Mouse (Mus musculus) CH12.LX (cell line): ENCODE measurements around the gene Elob.

Experiments
- CTCF ChIP-seq, 2 experiments: IDR thresholded peaks in 1 of 2; conservative IDR thresholded peaks in 1 of 2; 2 replicates each; pipeline ENCODE4 v1.5.1; 2011 to 2012; ENCODE audit warnings: low read depth in 2 of 2, low read length in 2 of 2, improper control_type of control experiment in 1 of 2, inconsistent platforms in 1 of 2, mild to moderate bottlenecking in 1 of 2, moderate library complexity in 1 of 2
- HCFC1 ChIP-seq: IDR thresholded peaks from 2 replicates; pipeline ENCODE4 v1.6.1; 2012; ENCODE audit warnings: low read depth, mild to moderate bottlenecking, inconsistent platforms, low read length, improper control_type of control experiment
- POLR2A ChIP-seq: IDR thresholded peaks from 2 replicates; pipeline ENCODE4 v1.6.1; 2011; ENCODE audit warnings: low read depth, mild to moderate bottlenecking, improper control_type of control experiment, low read length
- POLR2AphosphoS2 ChIP-seq: IDR thresholded peaks from 2 replicates; pipeline ENCODE4 v1.6.1; 2011; ENCODE audit warnings: low read depth, low read length, improper control_type of control experiment
- RCOR1 ChIP-seq: conservative IDR thresholded peaks from 2 replicates; pipeline ENCODE4 v1.6.1; 2012; ENCODE audit warnings: low read depth, mild to moderate bottlenecking, inconsistent platforms, low read length, improper control_type of control experiment
- USF2 ChIP-seq: conservative IDR thresholded peaks from 2 replicates; pipeline ENCODE4 v1.6.1; 2011; ENCODE audit warnings: low read depth, low read length, improper control_type of control experiment
- ZNF384 ChIP-seq: IDR thresholded peaks from 2 replicates; pipeline ENCODE4 v1.6.1; 2012; ENCODE audit warnings: low read depth, low read length, improper control_type of control experiment, inconsistent platforms

DNA sequence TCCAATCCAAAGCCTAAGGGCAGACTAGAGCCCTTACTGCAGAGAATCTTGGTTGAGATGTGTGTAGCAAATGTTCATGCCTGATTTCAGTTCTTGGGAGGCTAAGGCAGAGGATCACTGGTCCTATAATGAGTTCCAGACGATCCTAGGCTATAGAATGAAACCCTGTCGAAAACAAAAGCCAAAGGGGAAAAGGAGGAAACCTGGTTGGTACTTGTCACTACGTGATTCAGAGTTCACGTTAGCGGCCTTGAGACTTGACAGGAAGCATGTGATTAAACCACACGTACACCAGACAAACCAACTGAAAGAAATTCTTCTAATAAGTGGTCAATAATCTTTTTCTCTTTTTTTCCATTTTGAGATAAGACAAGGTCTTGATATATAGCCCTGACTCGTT is 31.6 kb downstream of the Elob start:
- no peak for TF ChIP-seq POLR2A
- no peak for TF ChIP-seq CTCF (conservative IDR thresholded peaks at IDR 0.05 in 1 of 2, IDR thresholded peaks at IDR 0.05 in 1 of 2; ENCODE audit: low read depth in 2 of 2, low read length in 2 of 2)
- TF ChIP-seq HCFC1, result no peak
- TF ChIP-seq ZNF384, result no peak
- no peak for TF ChIP-seq POLR2AphosphoS2
- TF ChIP-seq RCOR1, result no peak
- no peak for TF ChIP-seq USF2
